Mouse (Mus musculus) cerebellum, adult 2 months (tissue): ENCODE results near the gene Pmpca. TPM values are rescaled to one million over a fixed set of nuclear protein-coding genes. Genes with fewer than 3 reads are reported as not detected.

Experiments
- DNase-seq, 2 experiments: peaks; one replicate each; pipeline ENCODE4 v3.0.0; 2021
- H3K27ac ChIP-seq: fragments of 200-500 bp; 2 replicates; pipeline ENCODE4 v1.5.1; 2012; ENCODE audit warnings: low read length, control low read depth, inconsistent platforms; ENCODE audit not compliant: insufficient read depth
- H3K27me3 ChIP-seq: fragments of 200-500 bp; 2 replicates; pipeline ENCODE4 v1.6.1; 2012; ENCODE audit warnings: inconsistent platforms, mild to moderate bottlenecking, low read length, moderate library complexity; ENCODE audit not compliant: control insufficient read depth, insufficient read depth
- H3K4me1 ChIP-seq: fragments of 200-500 bp; 2 replicates; pipeline ENCODE4 v1.6.1; 2011; ENCODE audit warnings: low read length; ENCODE audit not compliant: control insufficient read depth, insufficient read depth
- H3K4me3 ChIP-seq: fragments of 200-500 bp; replicated peaks from 2 replicates; pipeline ENCODE3; 2011; ENCODE audit warnings: mild to moderate bottlenecking, low read depth, low read length, control low read depth; ENCODE audit not compliant: insufficient read depth
- CTCF ChIP-seq: fragments of 200-500 bp; IDR thresholded peaks from 2 replicates; pipeline ENCODE4 v1.5.1; 2011; ENCODE audit warnings: low read depth, mild to moderate bottlenecking, control low read depth, low read length, moderate library complexity, borderline replicate concordance; ENCODE audit not compliant: insufficient read depth
- POLR2A ChIP-seq: fragments of 200-500 bp; IDR thresholded peaks from 2 replicates; pipeline ENCODE4 v1.6.1; 2011; ENCODE audit warnings: low read length, control low read depth, borderline replicate concordance; ENCODE audit not compliant: insufficient read depth
- WGBS: fragments of 180-500 bp; shearing (Covaris S2); methylation state at CpG from one replicate; pipeline ENCODE4 v1.1.7; 2018; 5-methylcytosine and 5-hydroxymethylcytosine counted together
- polyA plus RNA-seq: library from polyadenylated mRNA; depleted of rRNA; stranded (reverse); fragments of >200 nt; gene quantifications from 2 replicates; pipeline ENCODE4 v1.2.3, GENCODE M21; 2012

Gene Pmpca
- polyA plus RNA-seq, 1 experiment, result 98.2 TPM

DNA sequence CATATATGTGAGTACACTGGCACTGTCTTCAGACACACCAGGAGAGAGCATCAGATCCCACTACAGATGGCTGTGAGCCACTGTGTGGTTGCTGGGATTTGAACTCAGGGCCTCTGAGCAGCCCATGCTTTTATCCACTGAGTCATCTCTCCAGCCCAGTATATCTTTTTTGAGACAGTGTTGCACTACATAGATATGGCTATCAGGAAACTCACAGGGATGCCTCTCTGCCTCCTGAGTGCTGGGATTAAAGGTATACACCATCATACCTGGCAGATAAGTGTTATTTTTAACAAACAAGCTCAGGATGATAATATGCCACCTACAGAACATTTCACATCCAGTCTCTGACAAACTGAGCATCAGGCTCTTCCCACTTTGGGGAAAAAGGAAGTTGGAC lies 27.9 kb downstream of the Pmpca start:
- Histone ChIP-seq H3K4me1 (no peaks in the 10 kb centered on the region), H3K27me3 (no peaks in the 10 kb centered on the region), H3K27ac (no peak overlapping the region), H3K4me3 (no peak overlapping the region)
- no peak for TF ChIP-seq CTCF
- no peak for TF ChIP-seq POLR2A
- DNase-seq, result no peak

- no peak overlapping the region for H3K4me3 ChIP-seq
- no peak for TF ChIP-seq CTCF
- no peak for TF ChIP-seq POLR2A
- WGBS, result 87% methylated on average over 1 of the region's 1 CpGs
- H3K27ac ChIP-seq, result no peak overlapping the region
- no peak for DNase-seq
- H3K27me3 ChIP-seq, result no peaks in the 10 kb centered on the region
- no peaks in the 10 kb centered on the region for H3K4me1 ChIP-seq
These were observed 29.0 kb downstream of the Pmpca start for GRCm38 (mm10) chr2:26418120-26418519.

DNA sequence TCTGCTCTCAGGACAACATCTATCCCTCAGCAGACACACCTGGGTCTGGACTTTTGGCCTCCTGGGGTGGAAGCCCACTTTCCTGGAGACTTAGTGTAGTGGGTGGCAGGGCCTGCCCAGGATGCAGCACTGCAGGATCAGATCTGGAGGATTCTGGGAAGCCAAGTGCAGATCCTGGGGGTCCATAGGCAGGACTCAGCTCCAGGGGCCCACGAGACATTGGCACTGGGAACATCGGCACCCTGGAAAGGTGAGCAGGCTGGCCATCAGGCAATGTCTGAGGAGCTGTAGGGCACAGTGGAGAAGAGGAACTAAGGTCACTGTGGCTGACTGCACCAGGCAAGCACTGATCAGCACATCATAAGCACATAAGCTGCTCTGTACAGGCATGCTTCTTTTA lies 32.8 kb downstream of the Pmpca start:
- no peak overlapping the region for H3K27ac ChIP-seq
- TF ChIP-seq POLR2A (no peak), CTCF (no peak)
- no peaks in the 10 kb centered on the region for H3K4me1 ChIP-seq
- H3K4me3 ChIP-seq, result no peak overlapping the region
- DNase-seq, result no peak
- WGBS, result 85% methylated on average over 2 of the region's 2 CpGs
- no peaks in the 10 kb centered on the region for H3K27me3 ChIP-seq

GRCm38 (mm10) chr2:26423086-26423485 lies 33.9 kb downstream of the Pmpca start:
- H3K27ac ChIP-seq, result no peak overlapping the region
- 80% methylated on average over 1 of the region's 1 CpGs for WGBS
- H3K4me3 ChIP-seq, result no peak overlapping the region
- no peaks in the 10 kb centered on the region for H3K27me3 ChIP-seq
- TF ChIP-seq POLR2A (no peak), CTCF (no peak)
- DNase-seq, result no peak
- no peaks in the 10 kb centered on the region for H3K4me1 ChIP-seq

DNA sequence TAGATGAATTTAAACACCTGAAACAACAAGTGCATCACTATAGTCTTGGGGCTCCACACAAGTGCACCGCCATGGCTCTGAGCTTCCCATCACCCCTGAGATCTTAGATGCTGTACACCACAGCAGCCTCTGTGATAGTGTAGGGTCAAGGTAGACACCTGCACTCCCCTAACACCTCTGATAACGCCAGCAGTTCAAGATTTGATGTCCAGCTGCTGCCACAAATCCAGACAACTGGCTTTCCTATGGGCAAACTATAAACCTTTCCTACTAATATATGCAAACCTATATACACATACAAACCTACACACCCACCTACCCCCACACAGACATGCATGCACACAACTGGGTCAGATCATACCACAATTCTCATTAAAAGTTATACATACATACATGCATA lies 35.4 kb downstream of the Pmpca start:
- WGBS, result 99% methylated on average over 2 of the region's 2 CpGs
- no peaks in the 10 kb centered on the region for H3K27me3 ChIP-seq
- no peak for DNase-seq
- H3K4me1 ChIP-seq, result no peaks in the 10 kb centered on the region
- TF ChIP-seq POLR2A, result no peak
- TF ChIP-seq CTCF, result no peak
- no peak overlapping the region for H3K27ac ChIP-seq
- no peak overlapping the region for H3K4me3 ChIP-seq

DNA sequence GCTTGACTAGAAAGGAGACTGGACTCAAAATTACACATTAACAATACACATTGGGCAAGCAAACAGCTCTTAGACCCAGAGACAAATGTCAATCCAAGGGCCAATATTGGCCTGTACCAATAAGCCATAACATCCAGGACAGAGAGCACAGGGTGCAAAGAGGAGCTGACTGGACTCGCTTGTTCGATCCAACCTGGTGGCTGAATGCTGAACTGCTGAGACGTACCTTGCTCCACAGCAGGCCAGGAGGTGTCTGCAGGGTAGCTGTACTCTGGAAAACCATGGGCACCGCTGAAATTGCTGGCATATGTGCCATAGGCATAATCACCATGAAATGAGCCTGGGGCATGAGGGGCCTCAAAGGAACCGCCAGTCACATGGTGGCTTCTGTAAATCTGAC lies 40.7 kb downstream of the Pmpca start:
- DNase-seq, result no peak
- Histone ChIP-seq H3K27ac (no peak overlapping the region), H3K27me3 (no peaks in the 10 kb centered on the region), H3K4me1 (no peaks in the 10 kb centered on the region), H3K4me3 (no peak overlapping the region)
- 47% methylated on average over 5 of the region's 5 CpGs for WGBS
- no peak for TF ChIP-seq POLR2A
- no peak for TF ChIP-seq CTCF

GRCm38 (mm10) chr2:26434791-26435572 lies 45.8 kb downstream of the Pmpca start:
- WGBS, result 89% methylated on average over 7 of the region's 7 CpGs
- no peaks in the 10 kb centered on the region for H3K27me3 ChIP-seq
- no peak for TF ChIP-seq CTCF
- TF ChIP-seq POLR2A, result no peak
- DNase-seq, result no peak
- no peak overlapping the region for H3K4me3 ChIP-seq
- H3K4me1 ChIP-seq, result peaks cover 3% of the 10 kb centered on the region
- no peak overlapping the region for H3K27ac ChIP-seq

DNA sequence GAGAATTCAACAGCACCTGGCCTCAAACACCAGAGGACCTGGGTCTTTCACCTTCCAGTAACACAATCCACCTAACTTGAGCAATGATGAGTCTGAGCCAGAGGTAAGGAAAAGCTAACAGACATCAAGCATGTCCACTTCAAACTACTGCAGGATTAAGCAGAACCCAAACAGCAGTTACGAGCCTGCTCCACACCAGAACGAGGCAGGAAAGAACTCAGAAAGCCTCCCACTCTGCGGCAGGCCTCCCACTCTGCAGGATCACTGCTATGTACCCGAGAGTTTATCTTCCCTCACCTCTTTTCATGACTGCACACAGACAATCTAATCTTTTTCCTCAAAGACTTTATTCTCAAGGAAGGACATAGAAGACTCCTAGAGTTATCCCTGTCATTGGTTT lies 48.1 kb downstream of the Pmpca start:
- 44% methylated on average over 4 of the region's 4 CpGs for WGBS
- H3K27ac ChIP-seq, result no peak overlapping the region
- peaks cover 3% of the 10 kb centered on the region for H3K4me1 ChIP-seq
- no peak for TF ChIP-seq POLR2A
- no peak for TF ChIP-seq CTCF
- no peaks in the 10 kb centered on the region for H3K27me3 ChIP-seq
- no peak overlapping the region for H3K4me3 ChIP-seq
- no peak for DNase-seq
